Mouse (Mus musculus) midbrain, embryonic 16.5 days (tissue): ENCODE results near the gene Lrig1. TPM values are rescaled to one million over a fixed set of nuclear protein-coding genes. Genes with fewer than 3 reads are reported as not detected.

Source experiments
- ATAC-seq: fragments of 200-750 bp; cut with Nextera tagmentation; 2 replicates; pipeline ENCODE4 v1.8.0; 2017; ENCODE audit warnings: moderate TSS enrichment
- H3K27ac ChIP-seq: fragments of 300-500 bp; sonication (generic); 2 replicates; pipeline ENCODE4 v1.5.1; 2014; ENCODE audit warnings: mild to moderate bottlenecking, low read length, mixed read lengths
- H3K27me3 ChIP-seq: fragments of 300-500 bp; sonication (generic); 2 replicates; pipeline ENCODE4 v1.6.1; 2014; ENCODE audit warnings: low read depth, low read length, mixed read lengths; ENCODE audit not compliant: control insufficient read depth, insufficient read depth
- H3K36me3 ChIP-seq: fragments of 300-500 bp; sonication (generic); 2 replicates; pipeline ENCODE4 v1.6.1; 2014; ENCODE audit warnings: mild to moderate bottlenecking, low read length, moderate library complexity, mixed read lengths; ENCODE audit not compliant: control insufficient read depth, insufficient read depth
- H3K4me1 ChIP-seq: fragments of 300-500 bp; sonication (generic); 2 replicates; pipeline ENCODE4 v1.6.1; 2014; ENCODE audit warnings: mild to moderate bottlenecking, low read length, mixed read lengths; ENCODE audit not compliant: control insufficient read depth, insufficient read depth
- H3K4me2 ChIP-seq: fragments of 300-500 bp; sonication (generic); 2 replicates; pipeline ENCODE4 v1.6.1; 2014; ENCODE audit warnings: mild to moderate bottlenecking, low read length, mixed read lengths
- H3K4me3 ChIP-seq: fragments of 300-500 bp; sonication (generic); 2 replicates; pipeline ENCODE4 v1.5.1; 2014; ENCODE audit warnings: low read depth, mild to moderate bottlenecking, low read length, moderate library complexity, mixed read lengths
- H3K9ac ChIP-seq: fragments of 300-500 bp; sonication (generic); 2 replicates; pipeline ENCODE4 v1.6.1; 2014; ENCODE audit warnings: low read depth, low read length, mixed read lengths
- H3K9me3 ChIP-seq: fragments of 300-500 bp; sonication (generic); replicated peaks from 2 replicates; pipeline ENCODE4 v1.6.1; 2014; ENCODE audit warnings: mild to moderate bottlenecking, low read length, mixed read lengths; ENCODE audit not compliant: control insufficient read depth, poor library complexity, severe bottlenecking
- WGBS: fragments of 180-500 bp; shearing (Covaris S2); extraction: QIAGEN DNeasy Blood & Tissue Kit; methylation state at CpG from one replicate; pipeline ENCODE4 v1.1.7; 2014; 5-methylcytosine and 5-hydroxymethylcytosine counted together
- polyA plus RNA-seq: library from polyadenylated mRNA; unstranded; fragments of >200 nt; fragmentation: Nextera tagmentation; extraction: Ambion mirVana; gene quantifications from 2 replicates; pipeline ENCODE4 v1.2.1, GENCODE M21; 2015

Lrig1 gene
- polyA plus RNA-seq, 1 experiment from 2014 or later: 14.2 TPM

GRCm38 (mm10) chr6:94604546-94604945 lies 95.4 kb downstream of the Lrig1 start:
- Histone ChIP-seq H3K9ac (no peak overlapping the region), H3K27ac (no peak overlapping the region), H3K27me3 (no peaks in the 10 kb centered on the region), H3K4me3 (no peak overlapping the region), H3K4me2 (no peak overlapping the region), H3K9me3 (no peaks in the 10 kb centered on the region), H3K4me1 (no peaks in the 10 kb centered on the region), H3K36me3 (peaks cover 5% of the 10 kb centered on the region; the same call in 1 of the 2 replicates)
- ATAC-seq: no peak
- WGBS: 95% methylated on average over 2 of the region's 2 CpGs

GRCm38 (mm10) chr6:94604072-94604471 lies 95.9 kb downstream of the Lrig1 start:
- H3K4me2 ChIP-seq: no peak overlapping the region
- no peaks in the 10 kb centered on the region for H3K27me3 ChIP-seq
- no peaks in the 10 kb centered on the region for H3K9me3 ChIP-seq
- H3K4me3 ChIP-seq: no peak overlapping the region
- no peak for ATAC-seq
- H3K27ac ChIP-seq: no peak overlapping the region
- 47% methylated on average over 3 of the region's 3 CpGs for whole genome bisulfite sequencing
- H3K4me1 ChIP-seq: no peaks in the 10 kb centered on the region
- H3K9ac ChIP-seq: no peak overlapping the region
- peaks cover 5% of the 10 kb centered on the region; the same call in 1 of the 2 replicates for H3K36me3 ChIP-seq

- Histone ChIP-seq H3K4me1 (no peaks in the 10 kb centered on the region), H3K9me3 (no peaks in the 10 kb centered on the region), H3K27ac (no peak overlapping the region), H3K36me3 (0 out of 2 replicates have a peak, but pooled peaks cover 2% of the 10 kb centered on the region), H3K4me2 (no peak overlapping the region), H3K9ac (no peak overlapping the region), H3K27me3 (no peaks in the 10 kb centered on the region), H3K4me3 (no peak overlapping the region)
- 76% methylated on average over 5 of the region's 5 CpGs for WGBS
- ATAC-seq: no peak
Measured at GRCm38 (mm10) chr6:94601811-94602210, 98.1 kb downstream of the Lrig1 start.

- Histone ChIP-seq H3K36me3 (0 out of 2 replicates have a peak, but pooled peaks cover 2% of the 10 kb centered on the region), H3K27ac (no peak overlapping the region), H3K9ac (no peak overlapping the region), H3K27me3 (no peaks in the 10 kb centered on the region), H3K4me1 (no peaks in the 10 kb centered on the region), H3K4me3 (no peak overlapping the region), H3K9me3 (no peaks in the 10 kb centered on the region), H3K4me2 (no peak overlapping the region)
- WGBS: 83% methylated on average over 5 of the region's 5 CpGs
- no peak for ATAC-seq
Measured at GRCm38 (mm10) chr6:94601101-94601500, 98.9 kb downstream of the Lrig1 start.

GRCm38 (mm10) chr6:94599016-94599415 lies 100.9 kb downstream of the Lrig1 start:
- Histone ChIP-seq H3K36me3 (no peaks in the 10 kb centered on the region), H3K27ac (no peak overlapping the region), H3K27me3 (no peaks in the 10 kb centered on the region), H3K4me3 (no peak overlapping the region), H3K4me2 (no peak overlapping the region), H3K9ac (no peak overlapping the region), H3K9me3 (no peaks in the 10 kb centered on the region), H3K4me1 (no peaks in the 10 kb centered on the region)
- 90% methylated on average over 13 of the region's 13 CpGs for WGBS
- no peak for ATAC-seq

- no peak for ATAC-seq
- H3K27ac ChIP-seq: no peak overlapping the region
- H3K27me3 ChIP-seq: no peaks in the 10 kb centered on the region
- no peak overlapping the region for H3K4me3 ChIP-seq
- H3K36me3 ChIP-seq: no peaks in the 10 kb centered on the region
- H3K9me3 ChIP-seq: no peaks in the 10 kb centered on the region
- no peaks in the 10 kb centered on the region for H3K4me1 ChIP-seq
- WGBS: 85% methylated on average over 12 of the region's 12 CpGs
- no peak overlapping the region for H3K9ac ChIP-seq
- no peak overlapping the region for H3K4me2 ChIP-seq
Measured at GRCm38 (mm10) chr6:94598421-94598820, 101.5 kb downstream of the Lrig1 start.

- ATAC-seq: no peak
- WGBS: 60% methylated on average over 10 of the region's 10 CpGs
- Histone ChIP-seq H3K27ac (no peak overlapping the region), H3K4me2 (no peak overlapping the region), H3K4me3 (no peak overlapping the region), H3K4me1 (peaks cover 8% of the 10 kb centered on the region), H3K9ac (no peak overlapping the region), H3K27me3 (no peaks in the 10 kb centered on the region), H3K9me3 (no peaks in the 10 kb centered on the region), H3K36me3 (no peaks in the 10 kb centered on the region)
Measured at GRCm38 (mm10) chr6:94596761-94597485, 103.0 kb downstream of the Lrig1 start.

GRCm38 (mm10) chr6:94596051-94596760 lies 103.8 kb downstream of the Lrig1 start:
- no peak overlapping the region for H3K9ac ChIP-seq
- no peak overlapping the region for H3K4me3 ChIP-seq
- no peaks in the 10 kb centered on the region for H3K27me3 ChIP-seq
- H3K9me3 ChIP-seq: no peaks in the 10 kb centered on the region
- H3K4me1 ChIP-seq: peaks cover 8% of the 10 kb centered on the region
- no peak overlapping the region for H3K4me2 ChIP-seq
- 89% methylated on average over 14 of the region's 14 CpGs for WGBS
- no peak for ATAC-seq
- no peak overlapping the region for H3K27ac ChIP-seq
- H3K36me3 ChIP-seq: no peaks in the 10 kb centered on the region

- H3K27ac ChIP-seq: no peak overlapping the region
- no peak for ATAC-seq
- no peaks in the 10 kb centered on the region for H3K27me3 ChIP-seq
- no peak overlapping the region for H3K9ac ChIP-seq
- no peaks in the 10 kb centered on the region for H3K9me3 ChIP-seq
- peaks cover 8% of the 10 kb centered on the region for H3K4me1 ChIP-seq
- no peaks in the 10 kb centered on the region for H3K36me3 ChIP-seq
- H3K4me3 ChIP-seq: no peak overlapping the region
- no peak overlapping the region for H3K4me2 ChIP-seq
- WGBS: 75% methylated on average over 5 of the region's 5 CpGs
Measured at GRCm38 (mm10) chr6:94595206-94595605, 104.8 kb downstream of the Lrig1 start.
